Mouse (Mus musculus) lung, adult 2 months (tissue): ENCODE measurements around the gene Usp10. TPM values are rescaled to one million over a fixed set of nuclear protein-coding genes. Genes with fewer than 3 reads are reported as not detected.

Experiments used
- DNase-seq: peaks from one replicate; pipeline ENCODE4 v3.0.0; 2022
- H3K4me1 ChIP-seq: fragments of 200-500 bp; 2 replicates; pipeline ENCODE4 v1.6.1; 2011; ENCODE audit warnings: low read length; ENCODE audit not compliant: control insufficient read depth, insufficient read depth
- H3K4me3 ChIP-seq: fragments of 200-500 bp; replicated peaks from 2 replicates; pipeline ENCODE3; 2011; ENCODE audit warnings: low read depth, mild to moderate bottlenecking, control low read depth, low read length; ENCODE audit errors: extremely low read depth
- CTCF ChIP-seq: fragments of 200-500 bp; IDR thresholded peaks from 2 replicates; pipeline ENCODE4 v1.5.1; 2011; ENCODE audit warnings: mild to moderate bottlenecking, low read length, control low read depth; ENCODE audit not compliant: insufficient read depth
- POLR2A ChIP-seq: fragments of 200-500 bp; IDR thresholded peaks from 2 replicates; pipeline ENCODE4 v1.6.1; 2011; ENCODE audit warnings: low read depth, mild to moderate bottlenecking, control low read depth, low read length, borderline replicate concordance; ENCODE audit errors: extremely low read depth
- WGBS: fragments of 180-500 bp; shearing (Covaris S2); methylation state at CpG from one replicate; pipeline ENCODE4 v1.1.7; 2018; 5-methylcytosine and 5-hydroxymethylcytosine counted together
- polyA plus RNA-seq: library from polyadenylated mRNA; depleted of rRNA; stranded (reverse); fragments of >200 nt; gene quantifications from 2 replicates; pipeline ENCODE4 v1.2.3, GENCODE M21; 2012; rRNA removed

Usp10 gene
- polyA plus RNA-seq, result 70.9 and 78.1 TPM in 2 replicates

GRCm38 (mm10) chr8:119909944-119910546 lies at the start of gene Usp10:
Gene Usp10 (plus strand): TSS chr8:119910360.
- Histone ChIP-seq H3K4me3 (peak within 1 kb of the TSS; percentile 100), H3K4me1 (peaks cover 15% of the 10 kb centered on the region)
- TF ChIP-seq CTCF, result no peak
- TF ChIP-seq POLR2A, result no peak
- WGBS, result 29% methylated on average over 13 of the region's 13 CpGs
- no peak for DNase-seq

GRCm38 (mm10) chr8:119861706-119862389 lies 48.3 kb upstream of the Usp10 start, which contains the start of gene Klhl36:
Gene Klhl36 (plus strand): TSS chr8:119862266.
- peak within 1 kb of the TSS; percentile 67 for H3K4me3 ChIP-seq
- H3K4me1 ChIP-seq, result peaks cover 7% of the 10 kb centered on the region; the same call in 1 of the 2 replicates
- WGBS, result under 1% methylated on average over 34 of the region's 35 CpGs
- no peak for TF ChIP-seq CTCF
- peak; percentile 59; the same call in 1 of the 2 replicates for TF ChIP-seq POLR2A
- DNase-seq, result peak; percentile 99

- WGBS, result under 1% methylated on average over 19 of the region's 19 CpGs
Measured at GRCm38 (mm10) chr8:119862390-119862734, 47.8 kb upstream of the Usp10 start.

GRCm38 (mm10) chr8:119862749-119863148 lies 47.4 kb upstream of the Usp10 start:
- 19% methylated on average over 6 of the region's 6 CpGs for WGBS
- H3K4me1 ChIP-seq, result peaks cover 7% of the 10 kb centered on the region; the same call in 1 of the 2 replicates
- TF ChIP-seq CTCF, result no peak
- TF ChIP-seq POLR2A, result no peak
- DNase-seq, result no peak
- H3K4me3 ChIP-seq, result peak overlapping the region; percentile 67

More at GRCm38 (mm10) chr8:119862390-119862734, 47.8 kb upstream of the Usp10 start:
- peaks cover 7% of the 10 kb centered on the region; the same call in 1 of the 2 replicates for H3K4me1 ChIP-seq
- no peak for TF ChIP-seq CTCF
- no peak for TF ChIP-seq POLR2A
- no peak for DNase-seq
- peak overlapping the region; percentile 67 for H3K4me3 ChIP-seq

- TF ChIP-seq CTCF (no peak), POLR2A (no peak)
- Histone ChIP-seq H3K4me1 (no peaks in the 10 kb centered on the region), H3K4me3 (no peak overlapping the region)
- WGBS, result 77% methylated on average over 20 of the region's 20 CpGs
- DNase-seq, result no peak
Measured at GRCm38 (mm10) chr8:119869616-119870015, 40.5 kb upstream of the Usp10 start.

- Histone ChIP-seq H3K4me3 (no peak overlapping the region), H3K4me1 (no peaks in the 10 kb centered on the region)
- no peak for TF ChIP-seq CTCF
- no peak for TF ChIP-seq POLR2A
- DNase-seq, result no peak
- 95% methylated on average over 1 of the region's 1 CpGs for WGBS
Measured at GRCm38 (mm10) chr8:119873181-119873580, 37.0 kb upstream of the Usp10 start.

GRCm38 (mm10) chr8:119881301-119881700 lies 28.9 kb upstream of the Usp10 start:
- TF ChIP-seq POLR2A (no peak), CTCF (no peak)
- WGBS, result 52% methylated on average over 6 of the region's 6 CpGs
- H3K4me1 ChIP-seq, result no peaks in the 10 kb centered on the region
- no peak for DNase-seq
- no peak overlapping the region for H3K4me3 ChIP-seq

- DNase-seq, result no peak
- WGBS, result 89% methylated on average over 8 of the region's 8 CpGs
- no peak for TF ChIP-seq POLR2A
- TF ChIP-seq CTCF, result no peak
- Histone ChIP-seq H3K4me1 (no peaks in the 10 kb centered on the region), H3K4me3 (no peak overlapping the region)
Measured at GRCm38 (mm10) chr8:119881917-119882316, 28.2 kb upstream of the Usp10 start.

GRCm38 (mm10) chr8:119883281-119883680 lies 26.9 kb upstream of the Usp10 start:
- no peak for DNase-seq
- H3K4me3 ChIP-seq, result no peak overlapping the region
- TF ChIP-seq POLR2A, result no peak
- WGBS, result 91% methylated on average over 7 of the region's 7 CpGs
- no peaks in the 10 kb centered on the region for H3K4me1 ChIP-seq

- WGBS, result 30% methylated on average over 3 of the region's 3 CpGs
- H3K4me1 ChIP-seq, result no peaks in the 10 kb centered on the region
- no peak for DNase-seq
- no peak overlapping the region for H3K4me3 ChIP-seq
- TF ChIP-seq CTCF (no peak), POLR2A (no peak)
Measured at GRCm38 (mm10) chr8:119885612-119886011, 24.5 kb upstream of the Usp10 start.
